Mouse (Mus musculus) layer of hippocampus, adult 9-11 months (tissue): ENCODE measurements around the gene Arl14ep.
"Not testable (repeated sequence)": the region's sequence is repeated elsewhere in the genome, so short reads cannot be mapped to it uniquely, and the experiment has no call there.

Experiments
- DNase-seq: peaks from one replicate; pipeline ENCODE4 v3.0.0; 2022

Gene Arl14ep

DNA sequence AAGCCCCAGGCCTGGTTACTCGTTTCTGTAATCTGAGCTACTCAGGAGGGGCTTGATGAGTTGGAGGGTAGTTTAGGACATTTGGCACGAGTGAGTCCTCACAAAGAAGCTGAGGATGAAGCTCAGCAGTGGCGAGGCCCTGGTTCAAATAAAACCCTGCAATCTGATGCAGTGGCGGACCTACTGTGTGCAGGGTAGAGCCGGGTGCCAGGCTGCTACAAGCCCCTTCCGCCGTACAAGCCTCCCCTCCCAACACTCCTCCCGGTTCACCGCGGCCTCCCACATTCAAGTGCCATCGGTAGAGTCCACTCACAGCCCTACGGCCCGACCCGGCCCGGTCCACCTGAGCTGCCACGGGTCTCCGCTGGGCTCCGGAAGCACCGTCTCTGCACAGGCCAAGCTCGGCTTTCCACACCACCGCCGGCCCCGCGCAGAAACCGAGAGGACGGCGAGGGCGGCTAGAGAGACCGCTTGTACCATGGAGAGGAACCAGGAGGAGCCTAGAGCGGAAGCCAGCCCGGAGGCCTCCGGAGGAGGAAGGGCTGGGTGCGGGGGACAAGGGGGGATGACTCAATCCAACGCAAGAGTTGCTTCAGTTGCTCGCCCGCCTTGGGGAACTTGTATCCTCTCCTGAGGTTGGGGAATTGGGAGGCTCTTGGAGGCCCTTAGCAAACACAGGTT lies at the start of gene Arl14ep:
TSS of gene Arl14ep (minus strand) at position 466 of the 681 bp plus-strand sequence.
- DNase-seq, result peak; percentile 85

DNA sequence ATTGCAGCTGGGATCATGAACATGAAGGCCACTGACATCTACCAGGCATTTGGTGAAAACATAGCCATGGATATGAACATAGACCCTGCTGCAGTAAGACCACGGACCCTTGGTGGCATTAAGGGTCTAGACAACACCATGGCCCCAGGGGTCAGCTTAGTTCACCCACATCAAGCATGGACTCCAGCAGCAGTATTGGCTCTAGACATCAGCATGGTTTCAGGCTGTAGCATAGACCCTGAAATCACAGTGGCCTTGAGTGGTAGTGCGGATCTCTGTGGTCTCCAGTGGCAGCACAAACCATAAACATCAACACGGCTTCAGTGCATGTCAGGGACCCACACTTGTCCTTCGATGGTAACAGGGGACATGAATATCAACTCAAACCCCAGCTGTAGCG lies 48.5 kb upstream of the Arl14ep start:
- no peak for DNase-seq

DNA sequence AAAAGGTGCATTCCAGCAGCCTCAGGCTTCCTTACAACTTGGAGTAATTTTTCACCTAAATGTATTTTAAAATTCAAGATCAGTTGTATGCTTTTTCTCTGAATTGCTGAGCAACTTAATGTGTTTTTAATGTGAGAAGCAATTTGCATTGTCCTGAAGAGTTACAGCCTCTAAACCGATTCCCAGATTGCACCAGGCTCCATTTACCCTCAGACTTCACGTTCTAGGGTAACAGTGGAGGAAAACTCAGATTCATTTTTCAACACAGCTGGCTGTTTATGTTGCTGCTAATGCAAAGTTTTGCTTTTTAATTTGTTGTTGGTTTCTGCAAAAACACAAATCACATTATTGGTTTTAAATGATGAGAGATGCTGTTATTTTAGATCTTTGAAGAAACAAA lies 45.1 kb upstream of the Arl14ep start:
- DNase-seq, result no peak

DNA sequence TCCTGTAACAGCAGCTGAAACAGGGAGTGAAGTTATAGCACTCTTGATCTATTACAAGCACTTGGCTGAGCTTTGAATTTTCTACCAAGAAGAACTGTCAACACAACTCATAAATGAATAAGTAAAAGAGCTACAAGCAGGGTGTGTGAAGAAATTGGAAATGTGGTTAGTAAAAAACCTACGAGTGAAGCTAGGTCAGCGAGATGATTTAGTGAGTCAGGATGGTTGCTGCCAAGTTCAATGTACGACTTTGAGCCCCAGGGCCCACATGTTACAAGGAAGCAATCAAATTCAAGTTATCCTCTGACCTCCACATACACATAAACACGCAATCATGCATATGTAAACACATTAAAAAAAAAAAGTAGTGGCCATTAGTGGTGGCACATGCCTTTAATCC lies 38.9 kb upstream of the Arl14ep start:
- no peak for DNase-seq

DNA sequence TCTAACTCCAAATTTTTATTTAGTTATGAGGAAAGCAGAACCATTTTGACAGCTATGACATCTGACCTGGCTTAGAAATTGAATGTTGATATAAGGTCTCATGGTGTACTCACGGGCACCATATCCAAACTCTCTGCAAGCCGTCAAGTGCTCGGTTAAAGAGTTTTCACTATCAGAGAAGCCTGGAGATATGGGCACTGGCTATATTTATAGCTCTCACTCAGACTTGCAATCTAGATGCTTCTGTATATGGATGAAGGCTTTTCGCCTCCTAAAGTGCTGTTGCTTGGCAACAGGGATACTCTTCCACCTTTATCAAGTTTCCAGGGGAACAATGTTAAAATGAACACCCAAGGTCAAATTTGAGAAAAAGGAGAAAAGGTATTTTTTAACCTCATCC lies 38.1 kb upstream of the Arl14ep start:
- DNase-seq, result no peak

DNA sequence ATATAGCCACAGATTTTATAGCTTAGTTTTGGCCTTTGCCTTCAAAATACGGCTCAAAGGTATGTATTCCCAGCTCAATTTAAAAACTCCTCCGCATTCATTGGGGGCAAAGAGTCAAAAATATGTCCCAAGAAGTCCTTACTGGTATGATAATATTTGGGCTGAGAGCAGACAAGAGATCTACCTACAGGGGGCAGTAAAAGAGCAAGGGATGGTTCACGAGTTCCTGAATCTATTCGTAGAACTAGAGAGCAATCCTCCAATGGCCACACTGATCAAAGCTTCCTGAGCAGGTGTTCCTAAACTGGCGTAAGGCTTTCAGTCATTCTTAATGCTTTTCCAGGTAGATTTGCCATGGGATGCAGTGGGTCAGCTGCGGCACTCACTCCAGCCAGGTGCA lies 35.9 kb upstream of the Arl14ep start:
- DNase-seq, result no peak

DNA sequence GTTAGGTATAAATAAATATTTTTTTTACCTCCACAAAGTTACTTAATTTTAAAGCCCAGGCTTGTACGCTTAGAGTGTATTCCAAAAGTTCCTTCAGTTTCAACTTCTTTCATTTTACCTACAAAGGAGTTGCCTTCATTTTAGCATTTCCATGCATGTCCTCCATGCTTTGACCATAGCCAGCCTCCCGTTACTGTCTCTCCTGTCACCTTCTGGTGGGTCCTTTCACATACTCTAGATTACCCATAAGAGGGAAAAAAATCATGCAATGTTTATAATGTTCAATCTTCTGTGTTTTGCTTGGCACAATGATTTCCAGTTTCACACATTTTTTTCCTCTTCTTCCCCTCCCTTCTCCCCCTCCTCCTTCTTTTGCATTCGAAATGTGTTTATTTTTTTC lies 32.2 kb upstream of the Arl14ep start:
- no peak for DNase-seq

DNA sequence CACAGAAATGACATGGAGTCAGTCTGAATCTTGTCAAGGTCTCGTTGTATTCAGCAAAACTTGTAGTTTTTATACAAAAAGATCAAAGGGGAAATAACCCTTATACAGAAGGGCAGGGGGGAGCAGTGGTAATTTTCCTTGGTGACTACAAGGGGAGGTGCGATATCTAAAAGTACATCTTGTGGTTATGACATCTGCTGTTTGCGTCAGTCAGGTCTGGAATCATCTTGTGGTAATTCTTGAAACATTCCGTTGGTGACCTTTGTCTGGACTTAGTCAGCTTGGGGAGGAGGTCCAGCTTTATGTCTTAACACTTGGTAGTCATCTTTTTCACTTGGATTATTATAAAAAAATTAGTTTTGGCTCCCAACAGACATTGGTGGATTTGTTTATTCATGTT lies 31.7 kb upstream of the Arl14ep start:
- DNase-seq, result not testable (repeated sequence)

DNA sequence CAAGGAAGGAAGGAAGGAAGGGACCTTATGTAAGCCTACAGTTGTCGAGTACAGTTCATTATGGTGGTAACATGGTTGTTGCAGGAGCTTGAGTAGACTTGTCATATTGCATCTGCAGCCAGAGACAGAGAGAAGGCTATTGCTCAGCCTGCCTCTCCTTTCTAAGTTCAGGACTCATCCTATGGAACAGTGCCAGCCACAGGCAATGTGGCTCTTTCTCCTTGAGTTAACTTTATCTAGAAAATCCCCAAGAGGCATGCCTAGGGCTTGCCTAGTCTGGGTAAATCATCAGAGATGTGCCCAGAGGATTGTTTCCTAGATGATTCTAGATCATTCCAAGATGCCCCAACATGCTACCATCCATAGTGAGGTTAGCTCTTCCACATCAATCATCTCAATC lies 17.0 kb upstream of the Arl14ep start:
- no peak for DNase-seq

DNA sequence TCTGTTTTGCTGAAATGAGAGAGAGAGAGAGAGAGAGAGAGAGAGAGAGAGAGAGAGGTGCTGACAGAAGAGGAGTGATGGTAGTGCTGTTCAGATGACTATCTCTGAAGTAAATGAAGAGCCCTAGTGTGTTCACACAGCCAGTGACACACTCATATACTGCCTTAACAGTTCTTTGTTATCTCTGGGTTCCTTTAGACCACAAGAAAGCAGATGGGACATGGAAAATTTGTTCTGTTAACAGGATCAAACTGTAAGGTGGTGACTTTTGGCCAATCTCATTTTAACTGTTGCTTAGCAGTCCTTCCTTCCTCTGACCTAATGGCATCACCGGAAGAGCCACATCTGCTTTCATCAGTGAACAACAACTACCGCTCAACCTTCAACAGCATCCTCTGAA lies 10.7 kb upstream of the Arl14ep start:
- no peak for DNase-seq

DNA sequence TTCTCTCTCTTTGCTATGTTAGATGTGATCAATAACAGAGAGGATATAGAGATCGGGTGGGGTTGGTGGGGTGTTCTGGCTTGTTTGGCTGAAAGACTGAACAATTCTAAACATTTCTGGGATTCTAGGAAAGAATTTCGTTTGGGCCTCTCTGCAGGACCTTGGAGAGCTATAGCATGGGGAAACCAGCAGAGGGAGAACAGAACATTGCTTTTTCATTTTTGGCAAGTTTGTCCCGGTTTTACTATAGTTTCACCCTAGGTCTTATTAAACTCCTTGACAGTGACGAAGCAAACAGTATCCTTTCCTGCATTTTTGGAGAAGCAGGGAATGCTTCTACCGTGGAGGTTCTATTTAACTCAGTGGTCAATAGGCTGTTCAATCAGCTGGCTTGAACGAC lies 8.3 kb upstream of the Arl14ep start:
- DNase-seq, result no peak

DNA sequence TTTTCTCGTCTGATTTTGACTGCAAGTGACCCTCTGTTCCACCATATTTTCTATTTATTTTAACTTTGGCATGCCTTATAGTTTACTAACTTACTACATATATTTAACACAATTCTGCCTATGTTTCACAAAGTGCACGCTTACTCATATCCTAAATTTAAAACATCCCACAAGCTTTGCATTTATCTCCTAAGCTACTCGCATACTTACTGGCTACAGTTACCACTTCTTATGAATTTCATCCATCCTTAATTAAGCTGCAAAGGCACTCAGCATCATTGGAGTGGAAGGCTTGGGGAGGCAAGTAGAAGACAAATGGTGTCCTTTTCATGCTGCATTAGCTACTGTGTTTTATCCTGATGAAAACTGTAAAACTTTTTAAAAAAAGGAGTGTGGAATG lies 2.2 kb upstream of the Arl14ep start:
- no peak for DNase-seq

DNA sequence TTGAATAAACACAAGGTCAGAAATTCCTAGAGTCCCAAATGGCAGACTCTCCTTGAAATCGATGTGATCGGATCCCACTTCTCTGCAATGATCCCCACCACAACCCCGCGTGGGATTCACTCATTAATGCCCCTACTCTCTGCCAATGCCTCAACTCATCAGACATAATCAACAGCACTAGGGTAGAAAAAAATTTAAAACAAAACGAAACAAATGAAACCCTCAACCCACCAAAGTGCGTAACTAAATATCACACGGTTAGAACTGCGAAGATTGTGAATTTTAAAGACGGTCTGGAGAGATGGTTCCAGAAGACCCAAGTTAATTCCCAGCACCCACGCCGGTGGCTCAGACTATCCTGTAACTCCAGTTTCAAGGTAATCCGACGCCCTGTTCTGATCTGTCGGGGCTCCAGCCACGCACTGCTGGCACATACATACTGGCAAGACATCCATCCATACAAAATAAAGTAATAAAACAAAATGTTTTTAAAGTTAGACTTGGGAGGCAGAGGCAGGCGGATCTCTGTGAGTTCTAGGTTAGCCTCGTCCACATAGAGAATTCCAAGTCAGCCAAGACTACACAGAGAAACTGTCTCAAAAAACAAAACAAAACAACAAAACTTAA lies 779 bp downstream of the Arl14ep start:
- no peak for DNase-seq

DNA sequence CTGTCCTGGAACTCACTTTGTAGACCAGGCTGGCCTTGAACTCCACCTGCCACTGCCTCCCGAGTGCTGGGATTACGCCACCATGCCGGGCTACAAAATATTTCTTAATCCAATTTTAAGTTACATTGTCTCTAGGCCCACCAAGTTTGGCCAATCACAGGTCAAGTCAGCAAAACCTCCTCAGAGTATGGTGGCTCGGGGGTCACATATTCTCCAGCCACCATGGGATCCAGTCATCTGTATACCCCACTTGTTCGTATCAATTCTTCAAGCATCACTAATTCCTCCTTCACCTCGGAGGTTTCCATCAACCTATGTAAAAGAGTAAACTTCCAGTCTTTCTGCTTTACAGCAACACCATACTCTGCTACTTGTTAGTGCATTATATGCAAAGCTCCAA lies 1.4 kb downstream of the Arl14ep start:
- DNase-seq, result no peak

DNA sequence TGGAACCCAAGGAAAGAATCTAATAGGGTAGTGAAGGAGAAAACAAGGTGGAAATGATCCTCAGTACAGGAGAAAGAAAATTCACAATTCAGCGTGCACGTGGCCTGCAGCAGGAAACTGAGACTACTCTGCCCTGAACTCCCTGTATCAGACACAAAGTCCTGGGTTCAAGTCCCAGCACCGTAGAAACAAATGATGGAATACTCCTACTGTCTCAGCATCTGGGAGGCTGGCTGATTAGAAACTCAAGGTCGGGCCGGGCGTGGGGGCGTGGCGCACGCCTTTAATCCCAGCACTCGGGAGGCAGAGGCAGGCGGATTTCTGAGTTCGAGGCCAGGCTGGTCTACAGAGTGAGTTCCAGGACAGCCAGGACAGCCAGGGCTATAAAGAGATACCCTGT lies 3.3 kb downstream of the Arl14ep start:
- DNase-seq, result no peak

DNA sequence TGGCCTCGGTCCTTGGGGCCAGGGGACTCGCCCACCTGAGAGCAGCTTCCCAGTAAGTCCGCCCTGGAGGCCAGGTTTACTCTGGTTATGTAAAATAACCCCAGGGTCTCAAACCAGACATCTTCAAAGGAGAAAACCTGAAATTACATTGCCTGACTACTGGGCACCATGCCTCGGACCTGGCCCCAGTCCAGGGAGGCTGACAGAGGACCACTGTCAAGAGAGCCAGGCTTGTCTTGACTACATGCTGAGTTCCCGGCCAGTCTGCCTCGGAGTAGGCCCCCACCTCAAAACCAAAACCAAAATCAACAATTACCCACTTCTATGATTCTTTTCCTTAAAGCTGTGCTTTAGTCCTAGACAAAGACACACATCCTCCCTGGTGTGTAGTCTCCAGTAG lies 5.9 kb downstream of the Arl14ep start:
- DNase-seq, result no peak

DNA sequence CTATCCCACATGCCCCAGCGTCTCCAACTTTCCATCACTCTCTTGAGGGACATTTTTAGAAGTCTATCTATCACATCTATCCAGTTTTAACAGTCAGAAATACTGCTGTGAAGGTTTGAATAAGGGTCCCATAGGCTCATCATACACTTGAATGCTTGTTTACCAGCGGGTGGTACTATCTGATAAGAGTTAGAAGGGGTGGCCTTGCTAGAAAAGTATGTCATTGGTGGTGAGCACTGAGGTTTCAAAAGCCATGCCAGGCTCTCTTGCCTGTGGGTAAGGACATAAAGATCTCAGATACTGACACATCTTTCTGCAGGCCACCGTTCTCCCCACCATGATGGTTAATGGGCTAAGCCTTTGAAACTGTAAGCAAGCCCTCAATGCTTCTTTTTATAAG lies 10.7 kb downstream of the Arl14ep start:
- DNase-seq, result no peak

DNA sequence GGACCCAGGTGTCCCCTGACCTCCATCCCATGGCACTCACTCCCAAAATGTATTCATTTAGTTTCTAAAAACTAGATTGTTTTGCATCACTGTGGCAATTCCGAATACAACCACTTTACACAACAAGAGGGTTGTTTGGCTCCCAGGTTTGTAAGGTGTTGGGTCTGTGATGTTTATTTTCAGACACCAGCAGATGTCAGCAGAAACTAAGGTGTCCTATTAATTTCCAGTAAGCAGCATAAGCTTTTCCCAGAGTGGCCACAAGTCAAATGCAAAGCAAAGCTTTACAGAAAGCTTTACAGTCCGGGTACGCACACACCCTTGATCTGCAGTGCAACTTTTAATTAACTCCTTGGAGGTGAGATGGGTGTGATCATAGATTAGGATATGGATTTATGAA lies 12.6 kb downstream of the Arl14ep start:
- DNase-seq, result no peak

DNA sequence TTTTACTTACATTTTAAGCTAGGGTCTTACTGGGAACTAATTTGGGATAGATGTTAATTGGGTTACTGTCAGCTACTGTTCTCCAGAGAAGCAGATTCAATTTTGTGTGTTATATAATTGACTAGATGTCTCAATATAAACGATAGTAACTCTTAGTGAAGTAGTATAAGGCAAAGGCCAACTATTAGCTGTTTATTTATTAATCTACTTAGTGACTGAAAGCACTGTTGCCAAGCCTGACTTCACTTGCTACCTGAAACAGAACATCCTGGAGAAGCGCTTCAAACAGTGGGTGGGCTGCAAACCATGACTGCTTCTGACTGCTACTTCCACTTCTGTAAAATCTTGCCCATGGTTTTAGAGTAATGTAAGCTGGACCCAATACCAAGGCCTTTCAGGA lies 13.2 kb downstream of the Arl14ep start:
- no peak for DNase-seq

DNA sequence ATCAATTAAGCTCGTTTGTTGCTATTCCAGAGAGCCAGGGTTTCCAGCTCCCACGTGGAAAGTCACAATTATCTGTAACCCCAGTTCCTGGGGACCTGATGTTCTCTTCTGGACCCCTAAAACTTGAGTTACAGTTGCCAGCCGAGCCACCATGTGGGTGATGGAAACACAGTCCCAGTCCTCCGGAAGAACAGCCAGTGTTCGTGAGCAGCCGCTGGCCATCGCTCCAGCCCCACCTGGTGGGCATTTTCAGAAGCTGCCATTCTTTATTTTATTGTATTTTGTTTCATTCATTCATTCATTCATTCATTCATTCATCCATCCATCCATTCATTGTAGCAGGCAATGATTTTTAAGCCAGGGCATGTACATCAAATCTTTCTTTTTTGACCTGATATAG lies 14.0 kb downstream of the Arl14ep start:
- no peak for DNase-seq

DNA sequence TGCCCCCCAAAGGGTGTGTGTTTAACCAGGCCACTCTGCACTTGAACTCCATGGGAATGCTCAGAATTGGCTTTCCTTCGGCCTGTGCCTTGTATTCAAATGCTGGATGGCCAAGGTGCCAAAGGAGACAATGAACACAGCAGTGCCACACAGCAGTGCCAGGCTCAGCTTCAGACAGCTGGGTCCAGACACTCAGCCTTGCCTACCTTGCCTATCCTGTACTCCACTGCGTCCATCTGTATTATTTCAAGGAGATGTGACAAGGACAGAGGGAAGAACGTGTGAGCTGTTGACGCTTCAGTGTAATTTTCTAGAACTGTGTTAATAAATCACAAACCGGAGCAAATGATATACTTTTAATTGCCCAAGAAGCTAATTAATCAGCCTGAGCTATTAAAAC lies 14.8 kb downstream of the Arl14ep start:
- DNase-seq, result no peak

DNA sequence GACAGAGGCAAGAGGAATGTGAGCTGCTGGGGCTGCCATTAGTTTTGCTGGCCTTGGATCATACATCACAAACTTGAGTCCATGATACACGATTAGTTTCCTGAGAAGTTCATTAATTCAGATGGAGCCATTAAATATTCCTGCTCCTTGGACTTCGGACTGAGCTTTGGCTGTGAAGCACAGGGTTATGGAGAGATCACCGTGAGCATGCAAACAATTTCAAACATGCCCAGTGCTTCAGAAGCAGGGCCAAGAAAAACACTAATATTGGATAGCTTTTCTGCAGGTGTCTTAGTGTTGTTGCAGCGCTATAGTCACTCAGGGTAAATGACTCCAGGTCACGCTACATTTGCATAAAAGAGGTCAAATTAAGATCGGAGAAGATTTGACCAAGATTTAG lies 15.3 kb downstream of the Arl14ep start:
- no peak for DNase-seq

DNA sequence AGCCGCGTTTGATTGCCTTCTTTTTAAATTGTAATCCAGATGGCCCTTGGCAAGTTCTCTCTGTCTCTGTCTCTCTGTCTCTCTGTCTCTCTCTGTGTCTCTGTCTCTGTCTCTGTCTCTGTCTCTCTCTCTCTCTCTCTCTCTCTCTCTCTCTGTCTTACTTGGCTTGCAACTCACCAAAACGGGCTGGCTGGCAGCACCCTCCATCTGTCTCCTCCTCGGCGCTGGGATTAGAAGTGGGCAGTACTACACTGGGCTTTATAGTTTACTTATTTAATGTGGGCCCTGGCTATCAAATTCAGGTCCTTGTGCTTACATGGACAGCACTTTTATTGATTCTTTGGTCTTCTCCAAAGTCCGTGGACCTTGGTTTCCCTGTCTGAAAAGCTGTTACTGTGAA lies 18.1 kb downstream of the Arl14ep start:
- no peak for DNase-seq

DNA sequence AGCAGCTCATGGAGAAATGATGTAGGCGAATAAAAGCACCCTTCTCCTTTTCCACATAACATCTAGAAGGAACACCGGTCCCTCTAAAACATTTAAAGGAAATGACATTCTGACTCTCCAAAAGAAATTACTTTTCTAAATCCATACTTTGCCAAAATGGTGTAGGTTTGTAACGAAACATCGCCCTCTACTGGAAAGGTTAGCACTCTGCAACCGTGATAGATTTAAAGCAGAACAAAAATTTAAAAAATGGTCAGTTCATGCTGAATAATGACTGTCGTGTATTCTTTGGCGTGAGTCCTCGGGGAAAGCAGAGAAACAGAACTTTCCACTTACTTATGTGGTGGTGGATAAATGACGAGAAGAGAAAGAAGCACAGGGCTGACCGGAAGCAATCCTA lies 18.6 kb downstream of the Arl14ep start:
- DNase-seq, result no peak

DNA sequence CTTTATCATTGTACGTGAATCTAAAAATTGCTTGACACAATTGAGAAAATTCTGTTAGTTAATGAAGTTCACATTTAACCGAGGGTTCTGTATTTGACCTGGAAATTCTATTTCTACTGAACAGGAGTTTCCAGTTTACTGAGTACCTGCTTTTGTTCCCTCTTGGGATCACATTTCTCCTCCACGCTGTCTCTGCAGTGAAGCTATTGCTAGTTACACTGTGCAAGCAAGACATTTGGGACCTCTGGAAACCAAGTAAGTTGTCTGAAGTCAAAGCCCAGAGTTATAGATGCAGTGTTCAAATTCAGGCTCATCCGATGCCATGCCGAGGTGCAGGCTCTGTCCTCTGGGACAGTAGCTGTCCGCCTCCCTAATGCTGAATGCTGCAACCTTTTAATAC lies 19.2 kb downstream of the Arl14ep start:
- no peak for DNase-seq
